Mouse (Mus musculus): ENCODE measurements at regions not wholly inside any gene's neighbourhood (a gene's known extent, or its start where the extent isn't known, plus 50 kb on each side); places are given as distances from the start of the nearest gene placed in this dataset.

GRCm38 (mm10) chr14:68973636-68974101 is 320.4 kb downstream of the Synb start:
- DNase-seq: no peak

GRCm38 (mm10) chr14:68966758-68967157 is 327.3 kb downstream of the Synb start:
- DNase-seq: peak; percentile 53

- no peak for DNase-seq
Measured at GRCm38 (mm10) chr14:68954577-68955460, 339.3 kb downstream of the Synb start.

GRCm38 (mm10) chr14:68945906-68946305 is 348.2 kb downstream of the Synb start:
- DNase-seq: no peak

- DNase-seq: no peak
Measured at GRCm38 (mm10) chr14:68945434-68945833, 348.7 kb downstream of the Synb start.

GRCm38 (mm10) chr14:68941759-68942158 is 352.3 kb downstream of the Synb start:
- DNase-seq: no peak

- DNase-seq: no peak
Measured at GRCm38 (mm10) chr14:68941132-68941690, 352.9 kb downstream of the Synb start.

GRCm38 (mm10) chr14:68935303-68935662 is 358.8 kb downstream of the Synb start:
- DNase-seq: no peak

GRCm38 (mm10) chr14:68934611-68935302 is 359.3 kb downstream of the Synb start:
- DNase-seq: no peak

GRCm38 (mm10) chr14:68927814-68928213 is 366.3 kb downstream of the Synb start:
- DNase-seq: no peak

GRCm38 (mm10) chr14:68923054-68923453 is 371.0 kb downstream of the Synb start:
- peak; percentile 10 for DNase-seq

- no peak for DNase-seq
Measured at GRCm38 (mm10) chr14:68922035-68922434, 372.1 kb downstream of the Synb start.

- no peak for DNase-seq
Measured at GRCm38 (mm10) chr14:68918526-68919045, 375.5 kb downstream of the Synb start.

GRCm38 (mm10) chr14:68899921-68900320 is 394.2 kb downstream of the Synb start:
- DNase-seq: no peak

GRCm38 (mm10) chr14:68877171-68877570 is 416.9 kb downstream of the Synb start:
- DNase-seq: no peak

GRCm38 (mm10) chr14:68861071-68861470 is 433.0 kb downstream of the Synb start:
- DNase-seq: no peak

- DNase-seq: no peak
Measured at GRCm38 (mm10) chr14:68857948-68858347, 436.2 kb downstream of the Synb start.

GRCm38 (mm10) chr14:68848506-68848905 is 445.6 kb downstream of the Synb start:
- DNase-seq: no peak

GRCm38 (mm10) chr14:68847609-68848008 is 446.5 kb downstream of the Synb start:
- no peak for DNase-seq

- DNase-seq: no peak
Measured at GRCm38 (mm10) chr14:68820241-68820640, 473.9 kb downstream of the Synb start.

GRCm38 (mm10) chr14:68808976-68809375 is 485.1 kb downstream of the Synb start:
- no peak for DNase-seq

GRCm38 (mm10) chr14:68807918-68808317 is 486.2 kb downstream of the Synb start:
- DNase-seq: no peak

- DNase-seq: no peak
Measured at GRCm38 (mm10) chr14:68806646-68807045, 487.5 kb downstream of the Synb start.
